Mouse (Mus musculus) gastrocnemius, postnatal 14 days (tissue): ENCODE results near the gene Baiap2. TPM values are rescaled to one million over a fixed set of nuclear protein-coding genes. Genes with fewer than 3 reads are reported as not detected.

ENCODE experiments used
- DNase-seq: peaks from one replicate; pipeline ENCODE4 v3.0.0; 2021; ENCODE audit warnings: mixed read lengths
- intact Hi-C: fragments of 180-260 bp; cut with DNase I; formaldehyde crosslinking; loops from one replicate; pipeline ENCODE4 v1.15.1; 2025; ENCODE audit warnings: low total_unique reads
- total RNA-seq, 2 experiments: library from RNA; stranded (reverse); gene quantifications; 2 replicates each; pipeline ENCODE4 v1.2.3; 2021

Baiap2 gene
- total RNA-seq, 2 experiments from 2014 or later, result 3.4 to 3.9 TPM

- intact Hi-C loops, result no loop called here
- DNase-seq, result no peak
Measured at GRCm38 (mm10) chr11:120002634-120003220, 60.2 kb downstream of the Baiap2 start.

DNA sequence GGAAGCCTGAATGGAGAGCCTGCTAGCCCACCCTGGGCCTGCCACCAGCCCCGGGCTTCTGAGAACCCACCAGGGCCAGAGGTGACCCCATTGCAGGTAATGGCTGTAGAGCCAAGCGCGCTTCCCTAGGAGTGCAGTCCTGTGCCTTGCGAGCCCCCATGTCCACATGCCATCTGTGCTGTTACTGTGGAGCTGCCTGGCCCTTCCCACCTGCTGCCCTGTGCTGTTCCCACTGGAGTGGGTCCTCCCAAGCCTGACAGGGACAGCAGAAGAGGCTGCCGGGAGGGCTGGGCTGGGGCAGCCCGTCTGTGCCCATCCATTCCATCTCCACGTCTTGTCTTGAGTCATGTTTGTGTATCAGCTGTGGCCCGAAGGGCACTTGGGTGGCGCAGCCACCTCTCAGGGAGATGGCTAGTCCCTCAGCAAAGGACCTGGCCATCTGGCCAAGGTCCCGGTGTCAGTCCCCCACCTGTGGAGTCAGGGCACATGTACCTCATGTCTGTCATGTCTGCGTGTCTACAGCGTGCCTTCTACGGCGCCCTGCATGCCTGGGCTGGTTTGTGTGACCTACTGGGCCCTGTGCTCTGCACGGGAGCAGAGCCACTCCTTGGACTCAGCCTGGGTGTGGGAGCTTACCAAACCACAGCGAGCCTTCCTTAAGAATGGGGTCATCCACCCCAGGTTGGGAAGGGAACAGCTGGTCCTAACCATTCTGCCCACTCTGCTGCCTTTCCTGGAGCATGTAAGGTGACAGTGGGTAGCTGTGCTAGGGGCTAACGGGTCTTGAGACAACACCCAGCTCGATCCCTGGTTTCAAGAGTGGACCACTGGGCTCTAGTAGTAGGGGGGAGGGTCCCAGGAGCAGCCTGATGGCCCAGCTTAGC is 63.1 kb downstream of the Baiap2 start:
- intact Hi-C loops, result no loop called here
- no peak for DNase-seq

- intact Hi-C loops, result no loop called here
Measured at GRCm38 (mm10) chr11:120007496-120008080, 65.0 kb downstream of the Baiap2 start.

DNA sequence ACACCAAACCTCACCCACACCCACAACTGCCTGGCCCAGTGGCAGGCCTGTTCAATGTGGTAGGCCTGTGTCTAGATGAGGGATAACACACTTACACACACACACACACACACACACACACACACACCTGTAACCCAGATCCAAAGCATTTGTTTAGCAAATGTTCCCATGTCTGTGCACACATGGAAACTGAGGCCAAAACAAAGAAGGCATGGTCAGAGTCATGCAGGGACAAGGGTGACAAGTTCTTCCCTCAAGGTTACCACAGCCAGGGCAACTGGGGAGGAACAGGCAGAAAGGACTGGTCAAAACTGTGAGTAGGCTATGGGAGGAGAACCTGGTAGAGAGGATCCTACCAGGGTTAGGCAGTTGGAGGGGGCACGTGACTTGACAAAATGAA is 65.9 kb downstream of the Baiap2 start:
- intact Hi-C loops, result no loop called here
- no peak for DNase-seq

More at GRCm38 (mm10) chr11:120007496-120008080, 65.0 kb downstream of the Baiap2 start:
- DNase-seq, result no peak

DNA sequence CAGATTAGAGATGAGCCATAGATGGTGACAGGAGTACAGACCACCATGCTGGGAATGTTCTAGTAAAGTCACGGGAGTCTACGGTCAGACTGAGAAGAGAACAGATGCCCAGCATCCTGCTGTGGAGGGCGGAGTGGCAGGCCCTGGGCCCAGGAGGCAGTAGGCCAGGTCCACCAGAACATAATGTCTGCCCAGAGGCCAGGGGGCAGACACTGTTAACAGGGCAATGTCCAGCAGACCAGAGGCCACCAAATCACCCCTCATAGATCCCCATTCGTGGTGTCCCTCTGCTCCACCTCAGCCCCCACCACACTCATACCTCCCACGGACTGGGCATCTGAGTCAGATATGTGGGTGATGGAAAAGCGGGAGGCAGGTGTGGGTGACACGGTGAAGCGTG is 66.4 kb downstream of the Baiap2 start:
- intact Hi-C loops, result no loop called here
- DNase-seq, result no peak

GRCm38 (mm10) chr11:120009937-120010336 is 67.4 kb downstream of the Baiap2 start:
- DNase-seq, result no peak
- intact Hi-C loops, result loop anchor here (5.0 kb wide), 1 partner anchor 82 kb away; no protein-coding TSS in a partner anchor

GRCm38 (mm10) chr11:120011114-120011760 is 68.7 kb downstream of the Baiap2 start:
- DNase-seq, result no peak
- intact Hi-C loops, result loop anchor here (5.0 kb wide), 1 partner anchor 81 kb away; no protein-coding TSS in a partner anchor

DNA sequence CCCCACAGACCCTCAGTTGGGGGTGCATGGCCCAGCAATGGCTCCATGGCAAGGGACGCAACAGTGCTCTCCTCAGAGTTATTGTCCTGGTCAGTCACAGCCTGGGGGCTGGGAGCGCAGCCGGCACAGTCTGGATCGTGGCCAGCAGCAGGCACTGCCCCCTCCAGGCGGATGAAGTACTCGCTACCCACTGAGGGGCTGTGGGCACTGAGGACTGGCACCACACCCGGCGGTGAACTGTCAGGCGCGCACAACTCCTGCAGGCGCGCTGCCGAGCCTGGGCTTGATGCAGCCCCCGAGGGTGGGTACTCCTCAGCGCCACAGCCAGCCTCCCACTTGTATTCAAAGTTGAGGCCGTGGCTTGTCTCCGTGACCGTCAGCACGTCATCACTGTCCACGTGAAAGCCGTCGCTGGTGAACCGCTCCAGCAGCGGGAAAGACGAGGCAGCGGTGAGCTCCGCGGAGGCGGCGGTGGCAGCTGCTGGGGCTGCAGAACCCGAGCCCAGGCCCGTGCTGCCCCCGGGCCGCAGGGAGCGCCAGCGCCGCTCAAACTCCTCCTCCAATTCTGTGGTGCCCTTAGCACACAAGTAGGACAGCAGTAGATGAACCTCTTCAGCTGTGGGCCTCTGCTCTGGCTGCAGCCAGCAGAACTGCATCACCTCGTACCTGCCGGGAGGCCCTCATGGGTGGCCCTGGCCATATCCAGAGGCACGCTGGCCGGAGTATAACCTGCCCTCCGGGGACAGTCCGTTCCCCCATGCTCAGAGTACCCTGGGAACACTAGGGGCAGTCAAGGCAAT is 69.4 kb downstream of the Baiap2 start:
- no peak for DNase-seq
- intact Hi-C loops, result loop anchor here (5.0 kb wide), 1 partner anchor 80 kb away; no protein-coding TSS in a partner anchor

GRCm38 (mm10) chr11:120012702-120013101 is 70.1 kb downstream of the Baiap2 start:
- intact Hi-C loops, result loop anchor here (5.0 kb wide), 1 partner anchor 80 kb away; no protein-coding TSS in a partner anchor
- DNase-seq, result no peak

- DNase-seq, result peak; percentile 74
- intact Hi-C loops, result loop anchor here (5.0 kb wide), 1 partner anchor 79 kb away; no protein-coding TSS in a partner anchor
Measured at GRCm38 (mm10) chr11:120013174-120013711, 70.7 kb downstream of the Baiap2 start.

GRCm38 (mm10) chr11:120014758-120015157 is 72.2 kb downstream of the Baiap2 start:
- intact Hi-C loops, result loop anchor here (5.0 kb wide), 2 partner anchors 53 to 78 kb away; no protein-coding TSS in a partner anchor

DNA sequence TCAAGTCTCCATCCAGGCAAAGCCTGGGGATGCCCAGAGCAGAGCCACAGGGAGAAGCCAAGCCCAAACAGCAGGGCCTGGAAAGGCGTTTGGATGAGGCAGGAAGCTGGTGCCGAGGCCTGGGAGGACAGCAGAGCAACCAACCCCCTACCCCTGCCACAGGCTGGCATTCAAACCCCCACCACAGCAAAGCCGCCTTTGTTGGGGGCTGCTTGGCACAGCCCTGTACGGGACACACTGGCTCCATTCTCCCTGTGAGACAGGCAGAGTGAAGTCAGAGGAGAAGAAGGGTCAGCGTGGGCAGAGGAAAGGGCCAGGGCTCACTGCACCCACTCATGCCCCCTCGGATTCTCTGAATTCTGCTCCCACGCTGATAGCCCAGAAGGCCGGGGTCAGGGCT is 74.4 kb downstream of the Baiap2 start:
- intact Hi-C loops, result loop anchor here (5.0 kb wide), 1 partner anchor 50 kb away; no protein-coding TSS in a partner anchor
- DNase-seq, result no peak

More at GRCm38 (mm10) chr11:120014758-120015157, 72.2 kb downstream of the Baiap2 start:
- DNase-seq, result no peak

GRCm38 (mm10) chr11:120019542-120020440 is 77.2 kb downstream of the Baiap2 start:
- no peak for DNase-seq
- intact Hi-C loops, result loop anchor here (5.0 kb wide), 1 partner anchor 48 kb away; no protein-coding TSS in a partner anchor

- DNase-seq, result no peak
- intact Hi-C loops, result no loop called here
Measured at GRCm38 (mm10) chr11:120021367-120021766, 78.8 kb downstream of the Baiap2 start.

DNA sequence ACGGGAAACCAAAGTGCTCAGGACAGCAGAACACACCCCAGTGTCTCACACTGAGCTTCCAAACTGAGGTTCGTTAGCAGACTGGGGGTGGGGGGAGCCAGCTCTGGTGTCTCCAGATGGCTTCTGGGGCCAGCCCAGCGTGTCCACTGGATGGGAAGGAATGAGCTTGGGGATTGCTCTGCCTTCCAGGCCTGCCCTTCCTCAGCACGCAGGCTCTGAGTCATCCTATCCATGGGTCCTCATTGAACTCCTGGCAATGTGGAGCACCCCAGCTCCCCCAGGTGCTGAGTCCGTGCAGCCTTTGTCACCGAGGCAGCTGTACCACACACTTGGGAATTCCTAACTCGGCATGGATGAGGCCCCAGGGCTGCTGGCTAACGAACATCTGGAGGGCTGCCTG is 79.7 kb downstream of the Baiap2 start:
- intact Hi-C loops, result no loop called here
- no peak for DNase-seq

GRCm38 (mm10) chr11:120022841-120023240 is 80.3 kb downstream of the Baiap2 start:
- DNase-seq, result no peak
- intact Hi-C loops, result no loop called here

- DNase-seq, result no peak
- intact Hi-C loops, result no loop called here
Measured at GRCm38 (mm10) chr11:120026941-120027340, 84.4 kb downstream of the Baiap2 start.
